Mouse (Mus musculus) hindbrain, embryonic 16.5 days (tissue): ENCODE results near the gene 4930539E08Rik. TPM values are rescaled to one million over a fixed set of nuclear protein-coding genes. Genes with fewer than 3 reads are reported as not detected.

Experiments
- ATAC-seq: fragments of 200-750 bp; cut with Nextera tagmentation; 2 replicates; pipeline ENCODE4 v1.8.0; 2017; ENCODE audit warnings: moderate TSS enrichment, moderate library complexity
- H3K27ac ChIP-seq: fragments of 300-500 bp; sonication (generic); 2 replicates; pipeline ENCODE4 v1.5.1; 2014; ENCODE audit warnings: low read depth, mild to moderate bottlenecking, control low read depth, low read length, moderate library complexity
- H3K27me3 ChIP-seq: fragments of 300-500 bp; sonication (generic); replicated peaks from 2 replicates; pipeline ENCODE4 v1.6.1; 2014; ENCODE audit warnings: low read length; ENCODE audit not compliant: control insufficient read depth, insufficient read depth
- H3K36me3 ChIP-seq: fragments of 300-500 bp; sonication (generic); 2 replicates; pipeline ENCODE4 v1.6.1; 2014; ENCODE audit warnings: mild to moderate bottlenecking, low read length, moderate library complexity, mixed read lengths; ENCODE audit not compliant: control insufficient read depth, insufficient read depth
- H3K4me1 ChIP-seq: fragments of 300-500 bp; sonication (generic); 2 replicates; pipeline ENCODE4 v1.6.1; 2014; ENCODE audit warnings: low read depth, low read length; ENCODE audit not compliant: control insufficient read depth, insufficient read depth
- H3K4me2 ChIP-seq: fragments of 300-500 bp; sonication (generic); 2 replicates; pipeline ENCODE4 v1.6.1; 2014; ENCODE audit warnings: mild to moderate bottlenecking, low read length, control low read depth, moderate library complexity
- H3K4me3 ChIP-seq: fragments of 300-500 bp; sonication (generic); 2 replicates; pipeline ENCODE4 v1.5.1; 2014; ENCODE audit warnings: mild to moderate bottlenecking, low read length, control low read depth, moderate library complexity
- H3K9ac ChIP-seq: fragments of 300-500 bp; sonication (generic); 2 replicates; pipeline ENCODE4 v1.6.1; 2014; ENCODE audit warnings: low read depth, mild to moderate bottlenecking, control low read depth, low read length, moderate library complexity
- H3K9me3 ChIP-seq: fragments of 300-500 bp; sonication (generic); 2 replicates; pipeline ENCODE4 v1.6.1; 2014; ENCODE audit warnings: mild to moderate bottlenecking, low read length, moderate library complexity; ENCODE audit not compliant: control insufficient read depth
- WGBS: fragments of 180-500 bp; shearing (Covaris S2); extraction: QIAGEN DNeasy Blood & Tissue Kit; methylation state at CpG from one replicate; pipeline ENCODE4 v1.1.7; 2014; 5-methylcytosine and 5-hydroxymethylcytosine counted together
- polyA plus RNA-seq: library from polyadenylated mRNA; unstranded; fragments of >200 nt; fragmentation: Nextera tagmentation; extraction: Ambion mirVana; gene quantifications from 2 replicates; pipeline ENCODE4 v1.2.1, GENCODE M21; 2015

4930539E08Rik gene
- polyA plus RNA-seq, 1 experiment from 2014 or later = 2.4 TPM

DNA sequence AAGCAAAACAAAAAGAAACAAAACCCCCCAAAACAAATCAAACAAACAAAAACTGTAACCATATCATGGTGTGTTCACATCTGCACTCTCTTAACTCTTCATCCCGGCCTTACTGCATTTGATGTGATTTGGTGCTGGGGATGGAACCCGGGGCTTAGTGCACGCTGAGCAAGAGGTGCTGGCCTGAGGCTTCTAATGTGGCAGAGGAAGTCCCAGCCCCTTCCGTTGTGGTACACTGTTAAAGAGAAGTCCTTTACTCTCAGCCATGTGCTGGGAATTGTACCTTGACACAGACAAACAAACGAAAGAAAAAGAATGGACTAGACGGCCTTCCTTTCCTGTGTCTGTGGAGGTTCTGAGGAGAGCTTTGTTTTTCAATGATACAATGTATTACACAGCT is 7.0 kb upstream of the 4930539E08Rik start:
- Histone ChIP-seq H3K4me2 (no peak overlapping the region), H3K9ac (no peak overlapping the region), H3K9me3 (no peaks in the 10 kb centered on the region), H3K36me3 (no peaks in the 10 kb centered on the region), H3K27ac (no peak overlapping the region), H3K4me3 (no peak overlapping the region), H3K27me3 (no peaks in the 10 kb centered on the region), H3K4me1 (peaks cover 2% of the 10 kb centered on the region; the same call in 1 of the 2 replicates)
- no peak for ATAC-seq
- 74% methylated on average over 6 of the region's 6 CpGs for WGBS

DNA sequence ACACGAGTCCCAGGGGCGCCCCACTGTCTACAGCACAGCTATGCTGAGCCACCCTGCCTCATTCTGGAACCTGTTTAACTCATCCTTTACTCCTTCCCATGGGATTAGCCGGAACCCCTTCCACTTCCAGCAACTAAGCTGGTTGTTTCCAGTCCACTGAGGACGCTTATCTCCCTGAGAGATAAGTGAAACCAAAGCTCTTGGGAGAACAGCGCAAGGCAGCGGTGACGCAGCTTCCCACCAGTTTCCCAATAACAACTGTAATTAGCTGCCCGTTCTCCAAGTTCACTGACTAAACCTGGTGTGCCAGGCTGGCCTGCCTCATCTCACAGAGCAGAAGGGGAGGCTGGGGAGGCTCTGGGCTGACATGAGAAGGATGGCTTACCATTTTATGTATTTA is 6.0 kb upstream of the 4930539E08Rik start:
- H3K27me3 ChIP-seq = no peaks in the 10 kb centered on the region
- ATAC-seq = no peak
- no peaks in the 10 kb centered on the region for H3K36me3 ChIP-seq
- H3K4me2 ChIP-seq = no peak overlapping the region
- H3K9me3 ChIP-seq = no peaks in the 10 kb centered on the region
- H3K9ac ChIP-seq = no peak overlapping the region
- no peak overlapping the region for H3K27ac ChIP-seq
- H3K4me3 ChIP-seq = no peak overlapping the region
- WGBS = 76% methylated on average over 8 of the region's 8 CpGs
- no peaks in the 10 kb centered on the region for H3K4me1 ChIP-seq

DNA sequence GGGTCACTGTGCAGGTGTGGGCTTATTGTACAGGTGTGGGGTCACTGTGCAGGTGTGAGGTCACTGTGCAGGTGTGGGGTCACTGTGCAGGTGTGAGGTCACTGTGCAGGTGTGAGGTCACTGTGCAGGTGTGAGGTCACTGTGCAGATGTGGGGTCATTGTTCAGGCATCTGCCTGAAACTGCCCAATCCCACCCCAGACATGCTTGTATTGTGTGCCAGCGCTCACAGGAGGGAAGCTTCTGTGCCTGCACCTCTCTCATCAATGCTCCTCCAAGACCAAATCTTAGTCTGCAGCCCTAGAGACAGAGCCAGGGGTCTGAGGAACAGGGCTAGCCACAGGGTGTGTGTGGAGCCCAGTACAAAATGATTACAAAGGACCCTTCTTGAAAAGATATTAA is 1.4 kb upstream of the 4930539E08Rik start:
- no peaks in the 10 kb centered on the region for H3K27me3 ChIP-seq
- H3K36me3 ChIP-seq = no peaks in the 10 kb centered on the region
- no peaks in the 10 kb centered on the region for H3K4me1 ChIP-seq
- WGBS = 100% methylated on average over 1 of the region's 1 CpGs
- ATAC-seq = no peak
- H3K4me2 ChIP-seq = no peak overlapping the region
- H3K9me3 ChIP-seq = no peaks in the 10 kb centered on the region
- no peak overlapping the region for H3K4me3 ChIP-seq
- H3K9ac ChIP-seq = no peak overlapping the region
- no peak overlapping the region for H3K27ac ChIP-seq

DNA sequence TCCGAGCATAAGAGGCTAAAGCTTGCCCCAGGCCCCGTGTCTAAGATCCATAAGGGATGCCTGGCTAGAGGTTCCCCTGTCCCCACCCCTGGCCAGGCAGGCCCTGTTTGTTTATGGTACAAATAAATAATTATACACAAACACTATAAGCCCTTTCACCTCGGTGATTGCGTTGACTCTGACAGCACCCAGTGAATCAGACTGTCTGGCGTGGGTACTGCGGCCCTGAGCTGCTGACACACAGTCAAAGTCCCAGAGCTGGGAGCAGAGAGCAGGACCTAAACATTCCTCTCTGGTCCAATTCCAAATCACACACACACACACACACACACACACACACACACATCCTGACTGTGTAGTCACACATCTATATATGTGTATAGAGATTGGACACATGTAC is 1.2 kb downstream of the 4930539E08Rik start:
- H3K27me3 ChIP-seq = peaks cover 5% of the 10 kb centered on the region
- WGBS = 87% methylated on average over 6 of the region's 6 CpGs
- H3K9me3 ChIP-seq = no peaks in the 10 kb centered on the region
- H3K9ac ChIP-seq = no peak overlapping the region
- H3K4me3 ChIP-seq = no peak overlapping the region
- no peaks in the 10 kb centered on the region for H3K36me3 ChIP-seq
- no peak overlapping the region for H3K27ac ChIP-seq
- peaks cover 5% of the 10 kb centered on the region for H3K4me1 ChIP-seq
- ATAC-seq = no peak
- H3K4me2 ChIP-seq = no peak overlapping the region

DNA sequence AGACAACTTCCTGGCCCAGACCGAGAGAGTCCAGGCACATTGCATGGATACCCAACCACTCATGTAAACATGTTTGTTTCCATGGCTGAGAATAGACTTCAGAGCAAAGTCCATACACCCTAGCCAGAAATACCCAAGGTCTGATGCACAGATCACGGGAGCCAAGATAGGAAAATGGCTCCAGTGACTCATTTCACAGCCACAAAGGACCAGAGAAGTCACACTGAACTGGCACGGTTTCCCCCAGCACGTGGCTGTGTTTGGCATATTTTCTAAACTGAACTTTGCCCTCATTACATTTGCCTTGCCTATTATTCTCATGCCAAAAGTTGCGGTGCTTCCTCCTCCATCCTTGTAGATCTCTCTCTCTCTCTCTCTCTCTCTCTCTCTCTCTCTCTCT is 1.9 kb downstream of the 4930539E08Rik start:
- WGBS = 67% methylated on average over 5 of the region's 5 CpGs
- peaks cover 5% of the 10 kb centered on the region for H3K4me1 ChIP-seq
- no peak overlapping the region for H3K4me3 ChIP-seq
- ATAC-seq = no peak
- no peaks in the 10 kb centered on the region for H3K36me3 ChIP-seq
- H3K27me3 ChIP-seq = peaks cover 5% of the 10 kb centered on the region
- H3K9ac ChIP-seq = no peak overlapping the region
- no peak overlapping the region for H3K27ac ChIP-seq
- no peak overlapping the region for H3K4me2 ChIP-seq
- no peaks in the 10 kb centered on the region for H3K9me3 ChIP-seq

DNA sequence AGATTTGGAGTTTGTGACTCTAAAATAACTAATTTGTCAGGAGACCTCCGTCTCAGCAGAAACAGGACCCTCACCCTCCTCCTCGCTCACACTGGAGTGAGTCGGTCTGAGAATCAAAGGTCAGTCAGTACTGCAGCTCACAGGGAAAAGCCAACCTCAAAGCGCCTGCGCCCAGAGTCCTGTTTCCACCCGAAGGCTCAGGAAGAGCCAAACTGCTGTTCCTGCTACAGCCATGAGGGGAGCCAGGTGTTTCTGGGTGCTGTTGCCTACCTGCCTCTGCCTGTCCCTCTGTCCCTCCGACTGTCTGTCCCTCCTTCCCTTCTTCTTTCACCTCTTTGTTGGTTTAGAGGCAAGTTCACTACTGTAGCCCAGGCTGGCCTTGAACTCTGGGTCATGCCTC is 5.0 kb downstream of the 4930539E08Rik start:
- Histone ChIP-seq H3K4me1 (peaks cover 9% of the 10 kb centered on the region), H3K4me2 (no peak overlapping the region; the same call in 1 of the 2 replicates), H3K9ac (no peak overlapping the region), H3K27ac (no peak overlapping the region), H3K36me3 (no peaks in the 10 kb centered on the region), H3K27me3 (peaks cover 5% of the 10 kb centered on the region), H3K9me3 (no peaks in the 10 kb centered on the region), H3K4me3 (no peak overlapping the region)
- no peak for ATAC-seq
- WGBS = 28% methylated on average over 7 of the region's 7 CpGs

DNA sequence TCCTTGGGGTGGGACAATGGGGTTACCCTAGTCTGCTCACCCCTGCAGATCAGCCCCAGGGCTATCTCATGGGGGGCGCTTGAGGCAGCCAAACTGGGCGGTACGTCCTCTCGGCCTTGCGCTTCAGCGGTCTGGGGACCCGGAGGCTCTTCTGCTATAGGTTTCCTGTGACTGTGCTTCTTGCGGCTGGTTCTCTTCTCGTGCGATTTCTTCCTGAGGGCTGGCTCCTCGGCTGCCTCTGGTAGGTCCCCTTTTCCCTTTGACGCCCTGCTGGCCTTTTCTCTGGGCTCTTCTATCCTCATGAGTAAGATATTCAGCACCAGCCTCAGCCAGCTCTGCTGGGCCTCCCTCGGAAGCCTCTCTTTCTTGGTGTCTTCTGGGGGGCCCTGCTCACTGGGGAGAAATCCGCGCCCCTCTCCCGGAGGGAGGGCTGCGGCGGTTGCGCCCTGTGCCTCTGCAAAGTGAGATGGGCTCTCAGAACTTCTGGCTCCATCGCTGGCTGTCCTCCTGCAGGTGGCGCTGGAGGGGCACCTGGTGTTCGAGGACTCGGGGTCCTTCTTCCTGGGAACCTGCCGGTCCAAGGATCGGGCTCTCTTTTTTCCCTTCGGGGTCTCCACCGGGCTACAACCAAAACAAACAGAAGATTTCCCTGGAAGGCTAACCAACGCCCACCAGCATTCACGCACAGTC is 5.7 kb downstream of the 4930539E08Rik start:
- 11% methylated on average over 29 of the region's 29 CpGs for WGBS
- H3K4me1 ChIP-seq = peaks cover 16% of the 10 kb centered on the region
- peak overlapping the region; percentile 18; the same call in 1 of the 2 replicates for H3K4me3 ChIP-seq
- peak overlapping the region; percentile 47; the same call in 1 of the 2 replicates for H3K9ac ChIP-seq
- H3K27ac ChIP-seq = no peak overlapping the region
- H3K27me3 ChIP-seq = peaks cover 5% of the 10 kb centered on the region
- peak overlapping the region; percentile 43 for H3K4me2 ChIP-seq
- ATAC-seq = no peak
- no peaks in the 10 kb centered on the region for H3K9me3 ChIP-seq
- H3K36me3 ChIP-seq = no peaks in the 10 kb centered on the region

DNA sequence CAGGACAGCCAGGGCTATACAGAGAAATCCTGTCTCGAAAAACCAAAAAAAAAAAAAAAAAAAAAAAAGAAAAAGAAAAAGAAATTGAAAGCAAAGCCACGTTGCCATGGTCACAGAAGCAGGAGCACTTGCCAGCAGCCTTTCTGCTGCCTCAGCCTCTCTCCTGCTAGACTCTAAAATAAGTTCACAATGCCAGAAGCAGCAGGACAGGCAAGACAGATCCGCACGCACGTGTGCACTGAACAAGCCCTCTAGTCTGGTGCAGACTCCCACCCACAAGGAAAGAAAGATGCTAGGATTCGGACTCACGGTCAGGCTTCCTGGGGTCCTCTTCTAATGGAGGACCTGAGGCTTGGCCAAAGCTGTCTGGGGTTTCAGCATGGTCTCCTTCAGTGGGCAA is 7.2 kb downstream of the 4930539E08Rik start:
- H3K9me3 ChIP-seq = no peaks in the 10 kb centered on the region
- WGBS = 53% methylated on average over 7 of the region's 7 CpGs
- no peak overlapping the region for H3K27ac ChIP-seq
- ATAC-seq = no peak
- no peak overlapping the region for H3K4me2 ChIP-seq
- H3K4me1 ChIP-seq = peaks cover 19% of the 10 kb centered on the region
- H3K27me3 ChIP-seq = peaks cover 5% of the 10 kb centered on the region
- H3K4me3 ChIP-seq = no peak overlapping the region
- no peak overlapping the region for H3K9ac ChIP-seq
- H3K36me3 ChIP-seq = no peaks in the 10 kb centered on the region

DNA sequence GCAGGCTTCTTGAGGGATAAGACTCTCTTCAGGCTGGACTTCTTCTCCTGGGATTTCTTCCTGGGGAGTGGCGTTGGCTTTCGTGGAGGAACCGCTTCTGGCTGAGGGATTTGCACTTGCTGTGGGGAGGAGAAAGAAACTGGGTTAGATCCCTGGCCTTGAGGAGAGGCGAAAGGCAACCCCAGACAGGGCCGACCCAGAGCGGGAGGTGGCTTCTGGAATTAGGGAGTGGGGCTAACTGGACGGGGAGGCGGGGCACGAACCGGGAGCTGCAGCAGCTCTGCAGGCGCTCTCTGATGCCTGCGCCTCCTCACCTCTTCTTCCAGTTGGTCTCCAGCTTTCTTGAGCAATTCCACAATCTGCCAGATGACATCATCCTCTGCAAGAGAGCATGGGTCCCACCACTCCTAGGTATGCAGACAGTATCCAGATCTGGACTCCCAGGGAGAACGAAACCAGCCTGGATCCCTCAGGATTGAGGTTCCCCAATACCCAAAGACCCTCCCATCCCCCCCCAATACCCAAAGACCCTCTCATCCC is 9.7 kb downstream of the 4930539E08Rik start:
- 61% methylated on average over 13 of the region's 13 CpGs for WGBS
- peak overlapping the region; percentile 11; the same call in 1 of the 2 replicates for H3K4me3 ChIP-seq
- H3K27me3 ChIP-seq = peaks cover 5% of the 10 kb centered on the region
- H3K27ac ChIP-seq = peak overlapping the region; percentile 84
- peak overlapping the region; percentile 29 for H3K9ac ChIP-seq
- H3K4me2 ChIP-seq = peak overlapping the region; percentile 38
- ATAC-seq = peak; percentile 37
- H3K9me3 ChIP-seq = no peaks in the 10 kb centered on the region
- no peaks in the 10 kb centered on the region for H3K36me3 ChIP-seq
- peaks cover 19% of the 10 kb centered on the region for H3K4me1 ChIP-seq
